In genomic region chr8:114115076-114115475, GRCm38 (mm10) we compare ENCODE assay signal across 13 mouse cellular contexts.
"Had no signal": no experiment of that assay in that cellular context is flagged by ENCODE, and none has a peak within 500 bp of the region (broad histone marks: within the 10 kb centered on the region; RNA-seq: fewer than 3 reads in every experiment).

No protein-coding gene starts in this region.

- H3K4me3 ChIP-seq: left cerebral cortex, adult 2 months; limb, embryonic 10.5 days; liver, embryonic 15.5 days; neural tube, embryonic 12.5 days had no signal

- ATAC-seq: intestine, embryonic 16.5 days; lung, postnatal 0 days had no signal

- H3K27me3 ChIP-seq: liver, embryonic 15.5 days; neural tube, embryonic 12.5 days had no signal

- H3K4me2 ChIP-seq: liver, embryonic 11.5 days; liver, embryonic 15.5 days; neural tube, embryonic 12.5 days had no signal

- H3K36me3 ChIP-seq: limb, embryonic 10.5 days; liver, embryonic 15.5 days; neural tube, embryonic 12.5 days had no signal

- H3K9me3 ChIP-seq: limb, embryonic 10.5 days; liver, embryonic 15.5 days; neural tube, embryonic 12.5 days had no signal

- H3K27ac ChIP-seq: left cerebral cortex, adult 2 months; limb, embryonic 10.5 days; liver, embryonic 15.5 days; neural tube, embryonic 12.5 days had no signal

- DNase-seq: kidney, adult 8-10 months; kidney, postnatal 14 days; lung, adult 2 months; lung, postnatal 36 days; thymus, adult 18-20 months; thymus, postnatal 14 days had no signal

- H3K9ac ChIP-seq: liver, embryonic 15.5 days; neural tube, embryonic 12.5 days had no signal
